Mouse (Mus musculus) embryo, embryonic 11.5 days (tissue): ENCODE data around the gene Spag5.
"Not testable (repeated sequence)": the region's sequence is repeated elsewhere in the genome, so short reads cannot be mapped to it uniquely, and the experiment has no call there.

Experiments used
- DNase-seq: peaks from one replicate; pipeline ENCODE4 v3.0.0-alpha.2; 2012; ENCODE audit warnings: low read depth, low spot score

Spag5 gene

DNA sequence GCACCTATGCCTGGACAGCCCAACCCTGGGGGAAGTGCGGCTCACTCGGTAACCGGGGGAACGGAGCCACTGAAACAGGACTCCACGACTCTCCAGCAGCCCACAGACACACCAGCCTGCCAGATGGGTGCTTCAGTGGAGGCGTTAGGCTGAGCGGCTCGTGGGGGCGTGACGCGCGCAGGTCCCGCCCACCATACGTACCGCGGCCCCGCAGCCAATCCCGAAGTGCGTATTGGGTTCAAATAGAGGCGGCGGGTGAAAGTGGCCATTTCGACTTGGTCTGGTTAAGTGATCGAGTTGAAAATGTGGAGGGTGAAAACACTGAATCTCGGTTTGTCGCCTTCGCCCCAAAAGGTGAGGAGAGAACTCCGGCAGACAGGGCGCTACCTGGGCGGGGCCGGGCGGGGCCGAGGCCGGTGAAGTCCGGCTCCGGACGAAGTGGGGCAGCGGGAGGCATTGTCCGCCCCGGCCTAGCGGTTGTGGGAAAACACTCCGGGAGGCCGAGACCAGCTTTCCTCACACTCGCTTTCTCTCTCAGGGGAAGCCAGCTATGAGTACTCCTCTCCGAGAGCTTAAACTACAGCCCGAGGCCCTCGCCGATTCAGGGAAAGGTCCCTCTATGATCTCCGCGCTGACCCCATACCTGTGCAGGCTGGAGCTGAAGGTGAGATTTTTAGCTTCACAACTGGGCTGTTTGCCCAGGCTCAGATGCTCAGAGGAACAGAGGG is at the start of gene Spag5:
Gene Spag5, plus strand, starts transcription at position 173 of the 728 bp plus-strand sequence.
- DNase-seq, result peak; percentile 83

DNA sequence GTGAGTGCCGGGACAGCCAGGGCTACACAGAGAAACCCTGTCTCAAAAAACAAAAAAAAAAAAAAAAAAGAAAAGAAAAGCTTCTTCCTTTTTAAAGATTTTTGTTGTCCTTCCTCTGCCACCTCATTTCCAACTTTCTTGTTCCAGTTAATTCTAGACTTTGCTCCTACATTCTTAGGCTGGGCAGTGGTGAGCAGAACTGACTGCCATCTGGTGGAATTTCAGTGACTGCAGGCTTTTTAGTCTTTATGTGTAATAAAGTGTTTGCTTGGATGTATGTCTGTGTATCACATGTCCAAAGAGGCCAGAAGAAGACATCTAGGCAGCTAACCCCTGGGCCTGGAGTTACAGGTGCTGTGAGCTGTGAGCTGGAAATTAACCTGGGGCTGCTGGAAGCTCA is 44.7 kb upstream of the Spag5 start:
- no peak for DNase-seq

DNA sequence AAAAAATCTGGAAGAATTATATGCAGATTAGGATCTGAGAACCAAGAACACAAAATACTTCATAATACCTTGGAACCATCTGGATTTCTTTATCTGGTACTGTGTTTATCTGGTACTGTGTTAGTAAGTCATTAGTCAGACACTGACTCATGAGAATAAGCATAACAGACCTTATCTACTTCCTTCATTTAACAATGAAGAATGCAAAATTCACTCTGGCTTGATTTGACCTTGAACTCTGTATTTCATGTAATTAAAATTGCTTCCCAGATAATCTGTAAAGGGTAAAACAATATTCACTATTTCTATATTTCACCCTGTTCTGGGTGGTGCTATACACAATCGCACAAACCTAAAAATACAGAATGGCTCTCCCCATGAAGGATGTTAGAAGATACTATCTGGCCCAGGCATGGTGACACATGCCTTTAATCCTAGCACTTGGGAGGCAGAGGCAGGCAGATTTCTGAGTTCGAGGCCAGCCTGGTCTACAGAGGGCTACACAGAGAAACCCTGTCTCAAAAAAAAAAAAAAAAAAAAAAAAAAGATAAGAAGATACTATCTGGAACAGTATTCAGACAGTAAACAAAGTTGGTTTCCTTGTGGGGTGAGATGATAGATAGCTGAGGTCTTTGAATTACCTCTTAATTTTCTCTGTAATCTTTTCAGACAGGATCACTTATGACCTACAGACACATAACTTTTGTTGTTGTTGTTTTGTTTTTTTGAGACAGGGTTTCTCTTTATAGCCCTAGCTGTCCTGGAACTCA is 40.7 kb upstream of the Spag5 start:
- DNase-seq, result no peak

DNA sequence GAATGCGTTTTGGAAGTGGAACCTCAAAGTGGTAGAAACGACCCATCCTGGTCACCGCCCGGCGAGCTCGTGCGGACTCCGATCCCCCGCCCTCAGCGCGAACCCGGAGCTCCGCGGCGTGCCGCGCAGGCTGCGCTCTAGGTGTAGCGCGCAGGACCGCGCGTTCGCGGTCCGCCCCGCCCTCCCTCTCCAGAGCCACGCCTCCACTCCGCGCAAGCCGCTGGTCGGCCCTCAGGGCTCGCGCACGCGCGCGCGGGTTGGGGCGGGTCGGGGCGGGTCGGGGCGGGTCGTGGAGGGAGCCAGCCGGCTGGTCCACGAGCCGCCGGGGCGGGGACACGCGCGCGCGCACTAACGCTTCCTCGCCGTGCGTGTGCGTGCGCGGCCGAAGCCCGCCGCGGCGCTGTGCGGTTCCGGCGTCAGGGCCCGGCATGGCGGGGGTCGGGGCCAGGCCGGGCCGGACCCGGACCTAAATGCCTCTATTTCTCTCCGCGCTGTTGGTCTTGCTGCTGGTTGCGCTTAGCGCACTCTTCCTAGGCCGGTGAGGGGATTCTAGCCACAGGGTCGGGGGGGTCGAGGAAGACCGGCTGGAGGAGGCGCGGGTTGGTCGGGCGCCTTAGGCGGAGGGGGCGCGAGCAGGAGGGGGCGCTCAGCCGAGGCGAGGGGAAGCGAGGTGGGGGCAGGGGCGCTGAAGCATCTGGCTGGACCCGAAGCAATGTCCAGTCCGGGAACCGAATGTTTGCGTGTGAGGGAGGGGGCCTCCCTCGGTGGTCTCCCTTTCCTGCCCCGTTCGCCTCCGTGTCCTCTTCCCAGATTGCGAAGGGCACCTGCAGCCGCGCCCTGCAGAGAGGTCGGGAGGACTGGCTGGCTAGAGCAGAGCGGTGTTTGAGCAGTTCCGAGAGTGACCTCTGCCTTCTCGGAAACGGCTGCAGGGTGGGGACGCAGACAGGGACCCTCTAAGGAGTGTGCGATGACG is 39.7 kb upstream of the Spag5 start, which contains the start of gene 2610507B11Rik:
Gene 2610507B11Rik, plus strand, starts transcription at position 373 of the 973 bp plus-strand sequence.
- peak; percentile 95 for DNase-seq

DNA sequence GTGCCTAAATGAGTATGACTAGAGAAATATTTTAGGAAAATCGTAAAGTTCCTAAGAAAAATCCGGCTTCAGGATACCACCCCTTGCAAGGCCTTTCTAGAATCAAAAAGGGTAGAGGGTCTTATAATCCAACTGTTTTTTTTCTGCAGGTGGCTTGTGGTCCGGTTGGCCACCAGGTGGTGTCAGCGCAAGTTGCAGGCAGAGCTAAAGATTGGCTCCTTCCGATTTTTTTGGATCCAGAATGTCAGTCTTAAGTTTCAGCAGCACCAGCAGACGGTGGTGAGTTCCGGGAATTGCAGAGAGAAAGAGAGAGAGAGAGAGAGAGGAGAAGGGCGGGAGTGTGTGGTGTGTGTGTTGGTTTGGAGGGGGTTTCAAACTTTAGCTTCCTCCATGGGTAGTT is 38.8 kb upstream of the Spag5 start:
- DNase-seq, result peak; percentile 50

DNA sequence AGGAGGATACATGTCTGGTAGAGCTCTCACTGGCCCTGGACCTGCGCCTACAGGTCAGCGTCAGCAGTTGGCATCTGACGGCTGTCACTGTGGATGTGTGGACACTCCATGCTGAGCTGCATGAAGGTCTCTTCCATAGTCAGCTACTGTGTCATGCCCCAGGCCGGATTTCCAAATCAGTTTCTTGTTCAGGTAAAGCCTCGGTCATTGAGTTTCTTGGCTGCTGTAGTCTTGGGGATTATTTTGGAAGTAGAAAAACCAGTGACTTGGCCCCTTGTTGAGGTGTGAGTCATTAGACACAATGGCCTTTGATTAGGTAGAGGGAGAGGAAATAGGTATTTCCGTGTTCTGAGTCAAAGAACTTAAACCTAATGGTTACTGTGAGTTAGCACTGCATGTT is 35.8 kb upstream of the Spag5 start:
- DNase-seq, result no peak

DNA sequence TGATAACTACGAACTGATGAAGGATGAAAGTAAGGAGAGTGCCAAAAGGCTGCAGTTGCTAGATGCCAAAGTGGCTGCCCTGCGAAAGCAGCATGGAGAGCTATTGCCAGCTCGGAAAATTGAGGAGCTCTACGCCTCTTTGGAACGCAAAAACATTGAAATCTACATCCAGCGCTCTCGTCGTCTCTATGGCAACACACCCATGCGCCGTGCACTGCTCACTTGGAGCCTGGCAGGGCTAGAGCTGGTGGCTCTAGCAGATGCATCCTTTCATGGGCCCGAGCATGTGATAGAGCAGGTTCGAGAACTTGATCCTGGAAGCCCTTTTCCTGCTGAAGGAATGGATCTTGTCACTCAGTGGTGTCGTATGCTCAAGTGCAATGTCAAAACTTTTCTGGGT is 29.3 kb upstream of the Spag5 start:
- DNase-seq, result no peak

DNA sequence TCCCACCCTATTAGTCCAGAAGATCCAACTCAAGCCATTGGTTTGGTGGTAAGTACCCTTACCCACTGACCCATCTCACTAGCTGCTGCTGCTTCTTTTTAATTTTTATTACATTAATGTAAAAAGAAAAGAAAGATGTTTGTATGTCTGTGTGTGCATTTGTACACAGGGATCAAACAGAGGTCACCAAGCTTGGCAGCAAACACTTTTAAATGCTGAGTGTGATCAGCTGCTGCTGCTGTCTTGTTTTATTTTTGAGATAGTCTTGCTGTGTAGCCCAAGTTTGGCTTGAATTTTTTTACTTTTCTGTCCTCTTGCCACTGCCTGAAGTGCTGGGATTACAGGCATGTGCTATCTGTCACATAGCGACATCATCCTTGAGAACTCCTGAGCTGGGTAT is 25.7 kb upstream of the Spag5 start:
- no peak for DNase-seq

DNA sequence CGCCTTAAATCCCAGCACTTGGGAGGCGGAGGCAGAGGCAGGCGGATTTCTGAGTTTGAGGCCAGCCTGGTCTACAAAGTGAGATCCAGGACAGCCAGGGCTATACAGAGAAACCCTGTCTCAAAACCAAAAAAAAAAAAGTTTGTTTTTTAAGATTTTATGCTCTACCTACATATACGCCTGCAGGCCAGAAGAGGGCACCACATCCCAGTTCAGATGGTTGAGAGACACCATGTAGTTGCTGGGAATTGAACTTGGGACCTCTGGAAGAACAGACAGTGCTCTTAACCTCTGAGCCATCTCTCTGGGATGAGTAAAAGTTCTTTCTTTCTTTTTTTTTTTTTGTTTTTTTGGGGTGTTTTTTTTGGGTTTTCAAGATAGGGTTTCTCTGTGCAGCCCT is 25.2 kb upstream of the Spag5 start:
- not testable (repeated sequence) for DNase-seq

DNA sequence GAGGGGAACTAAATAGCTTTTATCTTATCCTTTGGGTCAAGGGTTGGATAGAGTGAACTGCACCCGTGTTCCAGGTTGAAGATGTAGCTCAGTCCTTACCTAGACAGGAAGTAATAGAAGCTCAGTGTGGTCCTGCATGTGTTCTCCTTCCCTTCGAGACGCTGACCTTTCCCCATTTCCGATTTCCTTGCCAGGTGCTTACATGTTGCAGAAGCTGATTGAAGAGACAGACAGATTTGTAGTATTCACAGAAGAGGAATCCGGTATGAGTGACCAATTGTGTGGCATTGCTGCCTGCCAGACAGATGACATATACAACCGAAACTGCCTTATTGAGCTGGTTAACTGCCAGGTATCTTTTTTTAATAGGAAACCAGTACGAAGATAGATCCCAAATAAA is 22.5 kb upstream of the Spag5 start:
- no peak for DNase-seq

DNA sequence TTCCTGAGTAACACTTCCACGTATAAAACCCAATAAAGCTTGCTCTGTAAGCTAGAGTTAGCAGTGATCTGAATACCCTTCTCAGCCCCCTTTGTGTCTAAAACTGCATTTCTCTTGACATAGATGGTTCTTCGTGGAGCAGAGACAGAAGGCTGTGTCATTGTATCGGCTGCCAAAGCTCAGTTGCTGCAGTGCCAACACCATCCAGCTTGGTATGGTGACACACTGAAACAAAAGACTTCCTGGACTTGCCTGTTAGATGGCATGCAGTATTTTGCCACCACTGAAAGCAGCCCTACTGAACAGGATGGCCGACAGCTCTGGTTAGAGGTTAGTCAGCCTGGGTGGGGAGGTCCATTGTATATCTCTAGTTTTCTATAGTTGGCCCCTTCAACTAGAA is 21.7 kb upstream of the Spag5 start:
- no peak for DNase-seq

DNA sequence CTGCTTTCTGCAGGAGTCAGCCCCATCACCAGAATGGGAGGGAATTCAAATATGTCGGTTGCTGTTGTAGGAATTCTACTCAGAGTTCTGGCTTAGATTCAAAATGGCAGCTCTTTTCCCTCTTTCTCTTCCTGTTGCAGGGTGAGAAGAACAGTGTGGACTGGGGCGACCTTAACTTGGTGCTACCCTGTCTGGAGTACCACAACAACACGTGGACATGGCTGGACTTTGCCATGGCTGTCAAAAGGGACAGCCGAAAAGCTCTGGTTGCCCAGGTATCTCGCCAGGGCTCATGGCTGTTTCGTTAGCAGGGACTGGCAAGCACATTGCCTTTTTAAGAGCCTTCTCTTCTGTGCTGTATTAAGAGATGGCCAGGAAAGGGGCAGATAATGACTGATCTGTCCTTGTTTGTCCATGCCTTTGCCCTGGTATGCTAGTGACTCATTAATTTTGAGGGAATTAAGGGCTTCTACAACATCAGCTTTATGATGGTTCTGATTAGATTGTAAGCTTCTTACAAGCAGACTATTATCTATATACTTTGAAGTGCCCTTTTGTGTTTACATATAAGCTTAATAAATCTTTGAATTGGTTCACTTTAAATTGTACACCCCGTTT is 12.1 kb upstream of the Spag5 start:
- DNase-seq, result no peak

DNA sequence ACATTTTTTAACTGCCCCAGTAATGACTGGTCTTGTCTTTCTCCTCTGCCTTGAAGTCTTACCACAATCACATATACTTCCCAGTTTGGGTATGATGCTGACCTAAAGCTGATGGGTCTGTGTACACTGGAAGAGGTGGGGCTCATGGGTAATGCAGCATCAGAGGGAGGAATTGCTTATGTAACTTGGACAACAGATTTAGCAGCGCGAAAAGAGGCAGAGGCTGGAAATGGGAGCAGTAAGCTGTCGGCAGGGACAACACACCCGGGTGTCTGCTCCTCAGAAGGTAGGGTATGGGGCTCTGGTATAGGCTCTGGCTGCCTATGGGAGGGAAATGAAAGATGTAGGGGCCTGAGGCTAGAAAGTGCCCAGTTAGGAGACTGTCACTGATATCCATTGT is 10.7 kb upstream of the Spag5 start, which contains the start of gene BC030499:
Gene BC030499, plus strand, starts transcription at position 188 of the 400 bp plus-strand sequence.
- no peak for DNase-seq

DNA sequence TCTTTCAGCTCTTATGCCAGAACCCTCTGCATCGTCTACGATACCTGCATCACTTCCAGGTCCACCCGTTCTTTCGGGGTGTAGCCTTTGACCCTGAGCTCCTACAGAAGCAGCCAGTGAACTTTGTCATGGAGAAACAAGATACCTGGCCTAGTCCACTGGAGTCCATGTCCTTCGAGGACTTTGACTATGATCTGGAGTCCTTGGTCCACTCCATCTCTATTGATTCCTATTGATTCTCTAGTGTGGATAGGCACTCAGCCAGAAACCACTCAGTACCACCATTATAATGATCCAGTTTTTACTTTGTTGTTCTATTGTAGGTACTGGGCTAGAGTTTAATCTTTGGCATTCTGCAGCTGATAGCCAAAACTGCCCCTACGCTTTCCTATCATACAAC is 6.7 kb upstream of the Spag5 start:
- DNase-seq, result no peak

DNA sequence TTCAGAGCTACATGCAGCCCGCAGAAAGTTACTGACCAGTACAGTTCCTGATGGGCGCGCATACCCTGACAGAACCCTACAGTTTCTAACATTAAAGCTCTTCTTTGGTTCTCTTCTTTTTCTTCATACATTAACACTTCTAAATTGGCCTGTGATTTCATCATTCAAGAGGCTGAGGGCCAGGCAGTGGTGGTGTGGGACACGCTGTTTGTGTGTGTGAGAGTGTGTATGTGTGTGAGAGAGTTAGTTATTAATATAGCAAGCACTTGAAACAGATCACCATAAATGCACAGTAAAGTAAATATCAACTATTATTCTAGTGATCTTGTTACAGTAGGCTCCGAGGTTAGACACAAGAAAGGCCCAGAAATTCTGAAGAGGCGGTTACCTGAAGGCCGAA is 412 bp upstream of the Spag5 start:
- DNase-seq, result no peak

DNA sequence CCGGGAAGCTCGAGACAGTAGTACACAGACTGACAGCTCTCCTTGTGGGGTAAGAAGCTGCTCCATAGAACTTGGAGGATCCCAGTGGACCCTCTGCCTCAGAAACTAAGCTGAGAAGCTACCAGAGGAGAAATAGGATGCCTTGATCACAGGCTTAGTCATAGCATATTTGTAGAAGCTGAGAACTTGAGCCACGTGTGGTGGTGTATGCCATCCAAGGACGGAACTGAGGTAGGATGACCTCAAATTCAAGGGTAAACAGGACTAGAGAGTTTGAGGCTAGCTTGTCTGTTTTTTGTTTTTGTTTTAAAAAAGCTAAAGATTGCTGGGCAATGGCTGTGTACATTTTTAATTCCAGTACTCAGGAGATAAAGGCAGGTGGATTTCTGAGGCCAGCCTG is 3.9 kb downstream of the Spag5 start:
- DNase-seq, result no peak

DNA sequence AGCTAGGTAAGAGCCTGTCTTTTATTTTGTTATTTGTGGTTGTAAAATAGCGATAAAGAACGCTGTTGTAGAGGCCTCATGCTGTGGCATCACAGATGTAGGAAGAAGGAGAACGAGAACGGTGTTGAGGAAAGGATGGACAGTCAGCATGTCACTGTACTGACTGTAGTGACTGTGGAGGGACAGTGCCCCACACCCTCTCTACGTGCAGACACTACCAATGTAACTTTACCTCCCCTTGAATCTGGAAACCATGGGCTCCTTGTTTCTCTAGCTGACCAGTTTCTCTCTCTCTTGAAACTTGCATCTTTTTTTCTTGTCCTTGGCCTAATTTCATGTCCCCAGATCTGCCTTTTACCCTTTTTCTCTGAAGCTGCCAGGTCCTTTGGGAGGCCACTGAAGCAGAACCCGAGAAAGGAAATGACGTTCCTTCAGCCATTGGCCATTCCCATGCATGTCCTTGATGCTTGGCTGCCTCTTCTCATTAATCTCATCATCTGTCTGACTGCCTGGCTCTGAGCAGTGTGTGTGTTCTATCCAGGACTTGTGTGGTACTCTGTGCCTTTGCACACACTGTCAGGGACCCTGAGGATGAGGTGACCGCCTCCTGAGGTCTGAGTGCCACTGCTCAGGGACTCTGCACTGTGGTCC is 9.7 kb downstream of the Spag5 start:
- DNase-seq, result no peak

DNA sequence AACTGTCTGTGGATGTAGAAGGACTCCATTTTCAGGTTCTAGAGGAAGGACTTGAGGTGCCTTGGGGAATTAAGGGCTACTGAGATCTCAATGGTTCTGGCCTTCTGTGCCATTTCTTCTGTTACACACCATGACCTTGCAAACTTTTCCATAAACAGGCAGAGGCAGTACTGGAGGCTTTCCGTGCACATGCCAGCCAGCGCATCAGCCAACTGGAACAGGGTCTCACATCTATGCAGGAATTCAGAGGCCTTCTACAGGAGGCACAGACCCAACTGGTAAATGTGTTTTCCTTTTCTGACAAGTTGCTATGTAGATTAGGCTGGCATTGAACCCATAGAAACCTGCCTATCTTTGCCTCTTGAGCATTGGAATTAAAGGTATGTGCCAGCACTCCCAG is 12.3 kb downstream of the Spag5 start:
- no peak for DNase-seq

DNA sequence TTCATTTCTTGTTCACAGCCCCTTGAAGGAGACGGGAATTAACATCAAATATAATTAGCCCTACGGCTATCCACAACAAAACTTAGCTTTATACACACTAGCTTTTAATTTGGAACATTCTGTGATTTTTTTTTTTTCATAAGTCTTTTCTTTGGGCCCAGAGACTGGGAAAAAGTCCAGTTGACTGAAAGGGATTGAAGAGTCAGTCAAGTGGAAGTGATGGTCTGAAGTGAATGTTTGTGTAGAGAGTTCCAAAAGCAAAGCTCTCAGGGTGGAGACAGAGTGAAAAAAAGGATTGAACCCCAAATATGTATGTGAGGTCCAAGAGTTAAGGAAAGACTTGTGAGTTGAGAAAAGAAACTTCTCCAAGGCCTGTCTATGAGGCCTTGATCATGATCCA is 17.1 kb downstream of the Spag5 start:
- no peak for DNase-seq

DNA sequence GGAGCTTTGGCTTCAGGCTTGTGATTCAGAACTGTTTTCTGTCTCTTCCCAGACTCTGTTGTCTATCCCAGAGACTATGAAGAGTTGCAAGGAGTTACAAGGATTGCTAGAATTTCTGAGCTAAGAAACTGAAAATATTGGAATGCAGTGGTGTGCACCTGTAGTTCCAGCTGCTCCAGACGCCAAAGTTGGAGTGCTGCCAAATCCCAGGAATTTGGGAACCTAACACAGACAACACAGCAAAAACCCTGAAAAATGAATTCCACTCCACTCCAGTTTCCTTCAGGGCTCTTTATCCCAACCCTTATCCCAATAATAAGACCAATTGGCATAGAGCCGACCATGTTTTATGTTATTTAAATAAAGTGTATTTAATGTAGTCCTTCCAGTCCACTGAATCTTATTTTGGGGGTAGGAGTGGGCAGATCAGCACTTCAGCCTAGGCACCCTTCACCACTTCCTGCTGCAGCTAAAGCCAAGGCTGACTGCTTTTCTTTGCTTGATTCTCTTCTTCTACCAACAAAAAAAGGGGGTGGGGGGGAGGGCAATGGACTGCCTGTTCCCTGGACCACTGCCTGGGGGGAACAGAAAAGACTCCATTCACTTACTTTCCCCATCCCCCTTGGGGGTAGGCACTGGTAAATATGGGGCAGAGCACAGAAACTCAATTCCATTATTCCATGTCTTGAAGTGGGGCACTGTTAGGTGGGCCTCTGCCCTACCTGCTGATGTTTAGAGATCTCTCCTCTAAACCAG is 20.9 kb downstream of the Spag5 start:
- no peak for DNase-seq
